Mouse (Mus musculus) bone marrow, adult 2 months (tissue): ENCODE results near the gene Tbc1d8b.

ENCODE experiments used
- CTCF ChIP-seq: fragments of 200-500 bp; IDR thresholded peaks from 2 replicates; pipeline ENCODE4 v1.5.1; 2011; ENCODE audit warnings: low read length, control low read depth; ENCODE audit not compliant: control insufficient read depth, insufficient read depth
- POLR2A ChIP-seq: fragments of 200-500 bp; IDR thresholded peaks from 2 replicates; pipeline ENCODE4 v1.6.1; 2011; ENCODE audit warnings: low read depth, mild to moderate bottlenecking, control low read depth, low read length, borderline replicate concordance; ENCODE audit not compliant: control insufficient read depth

- TF ChIP-seq CTCF (no peak), POLR2A (no peak)
Measured at GRCm38 (mm10) chrX:139730541-139730940, 45.7 kb downstream of the Tbc1d8b start.
